Mouse (Mus musculus): ENCODE measurements around the gene Spata31d1b.
"Not testable (repeated sequence)": the region's sequence is repeated elsewhere in the genome, so short reads cannot be mapped to it uniquely, and the experiment has no call there.

The Spata31d1b gene

GRCm38 (mm10) chr13:59711984-59712383, at the start of gene Spata31d1b:
TSS of gene Spata31d1b (plus strand) at chr13:59712284.
- not testable (repeated sequence) for DNase-seq (ENCODE audit: low spot score)

- DNase-seq (ENCODE audit: low spot score) = no peak
These were observed 48.0 kb upstream of the Spata31d1b start for GRCm38 (mm10) chr13:59663939-59664712.

GRCm38 (mm10) chr13:59667763-59668162, 44.3 kb upstream of the Spata31d1b start:
- no peak for DNase-seq (ENCODE audit: low spot score)

GRCm38 (mm10) chr13:59668501-59669093, 43.5 kb upstream of the Spata31d1b start:
- peak; percentile 51 for DNase-seq (ENCODE audit: low spot score)

- no peak for DNase-seq (ENCODE audit: low spot score)
These were observed 42.1 kb upstream of the Spata31d1b start for GRCm38 (mm10) chr13:59669946-59670345.

- DNase-seq (ENCODE audit: low spot score) = no peak
These were observed 40.6 kb upstream of the Spata31d1b start for GRCm38 (mm10) chr13:59671521-59671920.

GRCm38 (mm10) chr13:59672248-59672647, 39.8 kb upstream of the Spata31d1b start:
- DNase-seq (ENCODE audit: low spot score) = no peak

- DNase-seq (ENCODE audit: low spot score) = no peak
These were observed 38.5 kb upstream of the Spata31d1b start for GRCm38 (mm10) chr13:59673597-59673996.

- DNase-seq (ENCODE audit: low spot score) = no peak
These were observed 37.9 kb upstream of the Spata31d1b start for GRCm38 (mm10) chr13:59674215-59674614.

- DNase-seq (ENCODE audit: low spot score) = no peak
These were observed 37.3 kb upstream of the Spata31d1b start for GRCm38 (mm10) chr13:59674761-59675150.

GRCm38 (mm10) chr13:59675151-59676011, 36.7 kb upstream of the Spata31d1b start, which contains the start of gene Golm1:
TSS of gene Golm1 (minus strand) at chr13:59675811.
- DNase-seq (ENCODE audit: low spot score) = peak; percentile 63

GRCm38 (mm10) chr13:59676316-59677229, 35.5 kb upstream of the Spata31d1b start:
- DNase-seq (ENCODE audit: low spot score) = no peak

- DNase-seq (ENCODE audit: low spot score) = no peak
These were observed 32.8 kb upstream of the Spata31d1b start for GRCm38 (mm10) chr13:59679306-59679705.

- no peak for DNase-seq (ENCODE audit: low spot score)
These were observed 32.2 kb upstream of the Spata31d1b start for GRCm38 (mm10) chr13:59679908-59680307.

GRCm38 (mm10) chr13:59682629-59683028, 29.5 kb upstream of the Spata31d1b start:
- no peak for DNase-seq (ENCODE audit: low spot score)

GRCm38 (mm10) chr13:59685236-59685635, 26.8 kb upstream of the Spata31d1b start:
- no peak for DNase-seq (ENCODE audit: low spot score)

GRCm38 (mm10) chr13:59688338-59688770, 23.7 kb upstream of the Spata31d1b start:
- no peak for DNase-seq (ENCODE audit: low spot score)

GRCm38 (mm10) chr13:59689313-59689712, 22.8 kb upstream of the Spata31d1b start:
- DNase-seq (ENCODE audit: low spot score) = no peak

- no peak for DNase-seq (ENCODE audit: low spot score)
These were observed 22.2 kb upstream of the Spata31d1b start for GRCm38 (mm10) chr13:59689843-59690242.

GRCm38 (mm10) chr13:59690576-59690975, 21.5 kb upstream of the Spata31d1b start:
- no peak for DNase-seq (ENCODE audit: low spot score)

- no peak for DNase-seq (ENCODE audit: low spot score)
These were observed 20.6 kb upstream of the Spata31d1b start for GRCm38 (mm10) chr13:59691478-59691877.

Measured in spleen, adult 12 weeks (tissue).